In the genomic region with DNA sequence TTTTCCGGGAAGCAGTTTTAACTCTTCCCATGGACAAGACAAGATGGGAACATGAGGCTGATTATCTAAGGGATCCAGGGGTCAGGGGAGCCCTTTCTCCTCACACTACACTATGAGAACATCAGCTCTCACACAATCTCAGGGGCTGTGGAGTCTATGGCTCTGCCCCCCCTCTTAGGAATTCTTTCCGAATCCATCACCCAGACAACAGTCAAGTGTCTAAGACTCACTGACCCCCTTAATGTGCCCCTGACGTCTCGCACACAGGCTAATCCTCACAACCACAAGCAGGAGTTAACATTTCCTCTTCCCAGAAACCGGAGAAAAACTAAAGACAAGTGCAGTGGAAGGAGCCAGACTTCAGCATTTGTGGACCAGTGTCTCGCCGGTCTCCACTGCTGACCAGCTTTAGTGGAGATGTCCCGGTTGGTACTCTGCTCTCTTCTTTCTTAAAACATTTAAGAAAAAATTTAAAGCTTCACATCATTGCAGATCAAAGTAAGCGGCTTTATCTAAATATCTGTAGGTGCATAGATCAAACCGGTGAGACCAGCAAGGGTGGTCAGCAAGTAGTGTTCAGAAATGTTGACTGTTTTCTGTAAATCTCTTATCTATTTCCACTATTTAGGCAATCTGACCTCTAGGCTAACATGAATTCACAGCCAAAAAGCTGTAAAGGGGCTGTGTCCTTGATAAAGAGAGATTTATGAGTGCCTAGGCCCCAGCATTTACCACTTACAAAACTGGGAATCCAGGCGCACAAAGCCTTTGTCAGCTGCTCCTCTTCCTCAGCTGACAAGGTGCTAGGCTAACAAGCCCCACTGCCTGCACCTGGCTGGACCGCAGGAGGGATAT, we compare ENCODE assay signal across 8 mouse cellular contexts. TPM values are rescaled to one million over a fixed set of nuclear protein-coding genes. Genes with fewer than 3 reads are reported as not detected.
DNase-seq lines count a peak whose midpoint lies in the region; ATAC-seq and TF ChIP-seq lines count a peak whose summit lies in the region.

No protein-coding gene starts in this region.

- no peaks in the 10 kb centered on the region for H3K79me2 ChIP-seq in myocyte (ENCODE audit: control insufficient read depth, insufficient read depth)

- no peak for TF ChIP-seq CTCF in layer of hippocampus, adult 2 months (conservative IDR thresholded peaks at IDR 0.05)
- no peak for TF ChIP-seq CTCF in thymus, adult 2 months (IDR thresholded peaks at IDR 0.05; ENCODE audit: borderline replicate concordance, control insufficient read depth, extremely low read depth, insufficient read depth, low read length, poor library complexity)

- no peak for TF ChIP-seq POLR2A in myocyte (IDR thresholded peaks at IDR 0.05; ENCODE audit: insufficient read length, low read depth)
- TF ChIP-seq POLR2A in thymus, adult 2 months (IDR thresholded peaks at IDR 0.05; ENCODE audit: control insufficient read depth, extremely low read depth, insufficient read depth, low read length, poor library complexity) = no peak

- peak overlapping the region; percentile 43 for H3K4me2 ChIP-seq in embryonic facial prominence, embryonic 11.5 days (ENCODE audit: low read depth, low read length)
- peak overlapping the region; percentile 99 for H3K4me2 ChIP-seq in intestine, embryonic 14.5 days (ENCODE audit: low read length)
- H3K4me2 ChIP-seq in myocyte (ENCODE audit: low read depth) = peak overlapping the region; percentile 96

- H3K27me3 ChIP-seq in embryonic facial prominence, embryonic 11.5 days (ENCODE audit: control insufficient read depth, insufficient read depth, low read length) = peaks cover 3% of the 10 kb centered on the region; the same call in 1 of the 2 replicates
- peaks cover 14% of the 10 kb centered on the region; the same call in 1 of the 2 replicates for H3K27me3 ChIP-seq in intestine, embryonic 14.5 days (replicated peaks; ENCODE audit: control insufficient read depth, insufficient read depth, low read length)
- no peaks in the 10 kb centered on the region for H3K27me3 ChIP-seq in myocyte (ENCODE audit: control insufficient read depth, insufficient read depth, insufficient read length)
- peaks cover 15% of the 10 kb centered on the region for H3K27me3 ChIP-seq in thymus, adult 2 months (ENCODE audit: control insufficient read depth, insufficient read depth, low read length)

- peak overlapping the region; percentile 93 for H3K4me3 ChIP-seq in layer of hippocampus, adult 2 months
- H3K4me3 ChIP-seq in embryonic facial prominence, embryonic 11.5 days (ENCODE audit: low read depth, low read length) = no peak overlapping the region
- H3K4me3 ChIP-seq in intestine, embryonic 14.5 days (ENCODE audit: low read depth, low read length) = peak overlapping the region; percentile 59; the same call in 1 of the 2 replicates
- peak overlapping the region; percentile 28 for H3K4me3 ChIP-seq in myocyte
- no peak overlapping the region for H3K4me3 ChIP-seq in thymus, adult 2 months (ENCODE audit: control insufficient read depth, insufficient read depth, low read length)

- DNase-seq in layer of hippocampus, adult 2 months (ENCODE audit: low spot score in 2 of 2) = no peak
- no peak for DNase-seq in layer of hippocampus, postnatal 14 days (ENCODE audit: low spot score in 2 of 2)
- DNase-seq in embryonic facial prominence, embryonic 11.5 days (ENCODE audit: low spot score) = no peak
- DNase-seq in intestine, embryonic 14.5 days (ENCODE audit: low spot score) = no peak
- DNase-seq in thymus, adult 2 months = no peak
- DNase-seq in adrenal gland, postnatal 25 days = no peak
- DNase-seq in right cerebral cortex, postnatal 25 days = no peak

- H3K4me1 ChIP-seq in embryonic facial prominence, embryonic 11.5 days (ENCODE audit: control insufficient read depth, insufficient read depth, low read length) = peaks cover 4% of the 10 kb centered on the region; the same call in 1 of the 2 replicates
- H3K4me1 ChIP-seq in intestine, embryonic 14.5 days (replicated peaks; ENCODE audit: control insufficient read depth, insufficient read depth, low read length) = peaks cover 11% of the 10 kb centered on the region
- peaks cover 9% of the 10 kb centered on the region for H3K4me1 ChIP-seq in thymus, adult 2 months (replicated peaks; ENCODE audit: control insufficient read depth, insufficient read depth, low read length)

- H3K27ac ChIP-seq in layer of hippocampus, adult 2 months = peak overlapping the region; percentile 92
- no peak overlapping the region for H3K27ac ChIP-seq in embryonic facial prominence, embryonic 11.5 days (replicated peaks; ENCODE audit: low read depth, low read length)
- H3K27ac ChIP-seq in intestine, embryonic 14.5 days (ENCODE audit: low read depth) = no peak overlapping the region
- no peak overlapping the region for H3K27ac ChIP-seq in thymus, adult 2 months (ENCODE audit: control insufficient read depth, insufficient read depth, low read length)

- H3K9me3 ChIP-seq in embryonic facial prominence, embryonic 11.5 days (replicated peaks; ENCODE audit: control insufficient read depth, low read length) = no peaks in the 10 kb centered on the region
- H3K9me3 ChIP-seq in intestine, embryonic 14.5 days (ENCODE audit: control insufficient read depth, low read length) = no peaks in the 10 kb centered on the region

- 63% methylated on average over 12 of the region's 12 CpGs for WGBS in embryonic facial prominence, embryonic 11.5 days
- WGBS in intestine, embryonic 14.5 days = 55% methylated on average over 12 of the region's 12 CpGs
- WGBS in thymus, adult 2 months = 79% methylated on average over 12 of the region's 12 CpGs

- peak overlapping the region; percentile 50; the same call in 1 of the 2 replicates for H3K9ac ChIP-seq in embryonic facial prominence, embryonic 11.5 days (replicated peaks; ENCODE audit: low read length)
- peak overlapping the region; percentile 22; the same call in 1 of the 2 replicates for H3K9ac ChIP-seq in intestine, embryonic 14.5 days (ENCODE audit: low read length)

- H3ac ChIP-seq in myocyte (ENCODE audit: control insufficient read depth, insufficient read length) = no peak overlapping the region

- no peak for ATAC-seq in embryonic facial prominence, embryonic 11.5 days (replicated peaks; ENCODE audit: insufficient number of reproducible peaks, low FRiP score, low TSS enrichment, low read depth)
- no peak for ATAC-seq in intestine, embryonic 14.5 days (replicated peaks; ENCODE audit: low FRiP score, low TSS enrichment, low read depth)

- H3K36me3 ChIP-seq in embryonic facial prominence, embryonic 11.5 days (replicated peaks; ENCODE audit: control insufficient read depth, insufficient read depth, low read depth, low read length) = peaks cover under 1% of the 10 kb centered on the region; the same call in 1 of the 2 replicates
- no peaks in the 10 kb centered on the region for H3K36me3 ChIP-seq in intestine, embryonic 14.5 days (ENCODE audit: control insufficient read depth, insufficient read depth, low read length)
- H3K36me3 ChIP-seq in myocyte (ENCODE audit: control insufficient read depth, insufficient read depth) = no peaks in the 10 kb centered on the region
- H3K36me3 ChIP-seq in thymus, adult 2 months (ENCODE audit: control insufficient read depth, insufficient read depth, low read length) = no peaks in the 10 kb centered on the region

TF ChIP-seq in myocyte, 11 proteins besides CTCF, POLR2A, EP300 and RAD21:
- no peak for TF ChIP-seq POLR2AphosphoS2 (IDR thresholded peaks at IDR 0.05; ENCODE audit: insufficient read length, low read depth)
TF ChIP-seq in myocyte: peak in this region for 0.

RNA-seq across cellular contexts. Expression of a gene that starts 37.5 kb away (rescaled TPM):
- 100 to 1,000 TPM; 131 to 136 TPM for total RNA-seq in layer of hippocampus, adult 2 months (2021)
- 100 to 1,000 TPM; 142 to 149 TPM for total RNA-seq in layer of hippocampus, postnatal 14 days (2021)
- polyA plus RNA-seq in embryonic facial prominence, embryonic 11.5 days (2014; fragmentation: Nextera tagmentation; extraction: Ambion mirVana) = 61.2 and 65.6 TPM in 2 replicates
- 52.9 and 60.9 TPM in 2 replicates for polyA plus RNA-seq in intestine, embryonic 14.5 days (2014; fragmentation: Nextera tagmentation; extraction: Ambion mirVana)
- 64.6 TPM for polyA plus RNA-seq in myocyte (2012; fragmentation: generic; extraction: Trizol)
- 23.8 and 24.5 TPM in 2 replicates for polyA plus RNA-seq in thymus, adult 2 months (2012; rRNA removed)
- total RNA-seq in adrenal gland, postnatal 25 days (2021) = 126 and 129 TPM in 2 replicates

RNA-seq across cellular contexts. Expression of a gene that starts 42.2 kb away (rescaled TPM):
- 10 to 100 TPM; 80.1 to 87.4 TPM for total RNA-seq in layer of hippocampus, adult 2 months (2021)
- total RNA-seq in layer of hippocampus, postnatal 14 days (2021) = 10 to 100 TPM; 75.2 to 79.8 TPM
- polyA plus RNA-seq in embryonic facial prominence, embryonic 11.5 days (2014; fragmentation: Nextera tagmentation; extraction: Ambion mirVana) = 24.2 and 25.3 TPM in 2 replicates
- polyA plus RNA-seq in intestine, embryonic 14.5 days (2014; fragmentation: Nextera tagmentation; extraction: Ambion mirVana) = 7.7 and 8.6 TPM in 2 replicates
- 1.1 TPM for polyA plus RNA-seq in myocyte (2012; fragmentation: generic; extraction: Trizol)
- 0.37 and 0.77 TPM in 2 replicates for polyA plus RNA-seq in thymus, adult 2 months (2012; rRNA removed)
- total RNA-seq in adrenal gland, postnatal 25 days (2021) = 8.1 and 8.4 TPM in 2 replicates

RNA-seq across cellular contexts. Expression of a gene that starts 49.3 kb away (rescaled TPM):
- total RNA-seq in layer of hippocampus, adult 2 months (2021) = 1 to 10 TPM in 1 of 2 experiments, under 1 TPM in 1; 0.87 to 1.9 TPM
- total RNA-seq in layer of hippocampus, postnatal 14 days (2021) = 1 to 10 TPM; 1.5 to 2.1 TPM
- 3.4 and 3.8 TPM in 2 replicates for polyA plus RNA-seq in embryonic facial prominence, embryonic 11.5 days (2014; fragmentation: Nextera tagmentation; extraction: Ambion mirVana)
- 10.3 and 12.7 TPM in 2 replicates for polyA plus RNA-seq in intestine, embryonic 14.5 days (2014; fragmentation: Nextera tagmentation; extraction: Ambion mirVana)
- 1.1 TPM for polyA plus RNA-seq in myocyte (2012; fragmentation: generic; extraction: Trizol)
- 1.6 and 3.6 TPM in 2 replicates for polyA plus RNA-seq in thymus, adult 2 months (2012; rRNA removed)
- 3.0 and 6.0 TPM in 2 replicates for total RNA-seq in adrenal gland, postnatal 25 days (2021)

RNA-seq across cellular contexts. Expression of a gene that starts 54.0 kb away (rescaled TPM):
- total RNA-seq in layer of hippocampus, adult 2 months (2021) = 100 to 1,000 TPM; 117 to 119 TPM
- total RNA-seq in layer of hippocampus, postnatal 14 days (2021) = 10 to 100 TPM; 77.7 to 89.3 TPM
- 17.4 and 23.2 TPM in 2 replicates for polyA plus RNA-seq in embryonic facial prominence, embryonic 11.5 days (2014; fragmentation: Nextera tagmentation; extraction: Ambion mirVana)
- polyA plus RNA-seq in intestine, embryonic 14.5 days (2014; fragmentation: Nextera tagmentation; extraction: Ambion mirVana) = 41.5 and 44.4 TPM in 2 replicates
- 915 TPM for polyA plus RNA-seq in myocyte (2012; fragmentation: generic; extraction: Trizol)
- polyA plus RNA-seq in thymus, adult 2 months (2012; rRNA removed) = 29.7 and 146 TPM in 2 replicates
- 21.0 and 21.2 TPM in 2 replicates for total RNA-seq in adrenal gland, postnatal 25 days (2021)

RNA-seq across cellular contexts. Expression of a gene that starts 55.1 kb away (rescaled TPM):
- total RNA-seq in layer of hippocampus, adult 2 months (2021) = under 1 TPM; 0.51 to 0.79 TPM
- 1 to 10 TPM; 1.3 to 1.8 TPM for total RNA-seq in layer of hippocampus, postnatal 14 days (2021)
- 3.0 and 4.4 TPM in 2 replicates for polyA plus RNA-seq in embryonic facial prominence, embryonic 11.5 days (2014; fragmentation: Nextera tagmentation; extraction: Ambion mirVana)
- 2.1 and 4.0 TPM in 2 replicates for polyA plus RNA-seq in intestine, embryonic 14.5 days (2014; fragmentation: Nextera tagmentation; extraction: Ambion mirVana)
- polyA plus RNA-seq in myocyte (2012; fragmentation: generic; extraction: Trizol) = 249 TPM
- polyA plus RNA-seq in thymus, adult 2 months (2012; rRNA removed) = 3.8 and 16.7 TPM in 2 replicates
- total RNA-seq in adrenal gland, postnatal 25 days (2021) = 2.0 and 2.9 TPM in 2 replicates

Comparison
In these comparisons a context has a peak if more than half of its experiments do, and no peak if none do; other contexts are left out.
1. H3K4me3 ChIP-seq: peak in layer of hippocampus, adult 2 months (single experiment), intestine, embryonic 14.5 days (single experiment) and myocyte (single experiment); none in embryonic facial prominence, embryonic 11.5 days (single experiment) and thymus, adult 2 months (single experiment).
2. H3K4me2 ChIP-seq: peak in every context shown above with its lines; median percentile 99 in intestine, embryonic 14.5 days; 96 in myocyte; 43 in embryonic facial prominence, embryonic 11.5 days.